Mouse (Mus musculus): Measurements from ENCODE around the gene Gm28510.
"Not testable (repeated sequence)": the region's sequence is repeated elsewhere in the genome, so short reads cannot be mapped to it uniquely, and the experiment has no call there.

The Gm28510 gene

DNA sequence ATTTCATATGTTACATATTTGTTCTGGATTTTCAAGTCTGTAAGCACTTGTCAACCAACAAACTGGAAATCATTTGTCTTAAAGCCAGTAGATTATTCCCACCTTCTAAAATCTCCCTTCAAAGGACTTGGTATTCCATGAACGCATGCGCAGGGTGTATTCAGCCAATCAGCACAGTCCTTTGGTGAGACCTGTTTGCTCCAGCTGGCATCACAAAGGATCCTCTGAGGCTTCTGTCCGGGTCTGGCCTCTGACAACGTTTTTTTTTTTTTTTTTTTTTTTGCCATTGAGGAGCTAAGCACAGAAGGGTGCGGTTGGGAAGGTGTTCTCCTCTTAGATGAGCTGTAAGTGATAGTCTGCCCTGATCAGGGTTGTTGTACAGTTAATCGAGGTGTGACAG lies at the start of gene Gm28510:
Gene Gm28510 (plus strand): TSS at position 301 of the 400 bp plus-strand sequence.
- not testable (repeated sequence) for DNase-seq (ENCODE audit: low spot score)
